Mouse (Mus musculus) lung, postnatal 0 days (tissue): ENCODE measurements at regions not wholly inside any gene's neighbourhood (a gene's known extent, or its start where the extent isn't known, plus 50 kb on each side); places are given as distances from the start of the nearest gene placed in this dataset.
A peak's percentile ranks its signal among the peaks of the same experiment; 100 is the strongest.

ENCODE experiments used
- CTCF ChIP-seq: IDR thresholded peaks from 2 replicates; pipeline ENCODE4 v1.5.1; 2016; ENCODE audit warnings: antibody characterized with exemption, mild to moderate bottlenecking
- EP300 ChIP-seq: IDR thresholded peaks from 2 replicates; pipeline ENCODE4 v1.6.1; 2016; ENCODE audit warnings: antibody characterized with exemption, mild to moderate bottlenecking, control low read depth

- no peak for TF ChIP-seq CTCF
- TF ChIP-seq EP300, result 0 out of 2 replicates have a peak, but pooled peaks have one; percentile 16
Observed at GRCm38 (mm10) chr3:28194388-28194970, 68.5 kb upstream of the Tnik start.
